ENCODE assay signal across 11 mouse cellular contexts in the genomic region with DNA sequence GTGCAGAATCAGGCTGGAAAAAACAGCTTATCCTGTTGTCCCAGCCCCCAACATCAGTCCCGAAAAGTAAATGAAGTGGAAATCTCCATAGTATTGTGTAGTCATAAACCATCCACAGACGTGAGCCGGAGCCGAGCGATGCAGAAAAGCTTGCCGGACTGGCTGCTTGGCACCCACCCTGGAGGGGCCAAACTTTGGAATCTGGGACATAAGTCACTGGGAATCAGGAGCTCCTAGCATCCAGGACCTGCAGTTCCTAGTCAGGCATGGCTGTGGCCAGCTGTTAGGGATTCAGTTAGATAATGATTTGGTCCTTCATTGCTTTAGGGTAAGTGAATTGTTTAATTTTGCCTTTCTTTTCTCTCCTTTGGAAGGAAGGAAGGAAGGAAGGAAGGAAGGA.
A peak's percentile ranks its signal among the peaks of the same experiment; 100 is the strongest.
DNase-seq lines count a peak whose midpoint lies in the region; ATAC-seq and TF ChIP-seq lines count a peak whose summit lies in the region.
"Had no signal": no experiment of that assay in that cellular context is flagged by ENCODE, and none has a peak within 500 bp of the region (broad histone marks: within the 10 kb centered on the region; RNA-seq: fewer than 3 reads in every experiment).

No protein-coding gene starts in this region.

- H3K4me3 ChIP-seq in heart, embryonic 16.5 days (ENCODE audit: low read length), result no peak overlapping the region
- H3K4me3 ChIP-seq in forebrain, embryonic 16.5 days (replicated peaks; ENCODE audit: low read length), result no peak overlapping the region
- H3K4me3 ChIP-seq in heart, adult 2 months, result no peak overlapping the region
- H3K4me3 ChIP-seq: layer of hippocampus, adult 2 months had no signal

- no peak for TF ChIP-seq POLR2A in heart, adult 2 months (IDR thresholded peaks at IDR 0.05; ENCODE audit: insufficient read depth, low read depth, low read length)

- 78% methylated on average over 6 of the region's 6 CpGs for WGBS in heart, embryonic 16.5 days
- WGBS in forebrain, embryonic 16.5 days, result 54% methylated on average over 6 of the region's 6 CpGs
- WGBS in heart, adult 2 months, result 82% methylated on average over 6 of the region's 6 CpGs

- TF ChIP-seq EP300 in heart, adult 2 months (IDR thresholded peaks at IDR 0.05; ENCODE audit: insufficient read depth, low read depth, low read length), result no peak

- H3K9me3 ChIP-seq in heart, embryonic 16.5 days (replicated peaks; ENCODE audit: control insufficient read depth, low read length), result no peaks in the 10 kb centered on the region
- H3K9me3 ChIP-seq in forebrain, embryonic 16.5 days (ENCODE audit: control insufficient read depth, low read length), result no peaks in the 10 kb centered on the region

- H3K4me1 ChIP-seq in heart, embryonic 16.5 days (ENCODE audit: control insufficient read depth, insufficient read depth, low read length), result peaks cover 12% of the 10 kb centered on the region; the same call in 1 of the 2 replicates
- peaks cover 19% of the 10 kb centered on the region for H3K4me1 ChIP-seq in forebrain, embryonic 16.5 days (replicated peaks; ENCODE audit: control insufficient read depth, insufficient read depth, low read length)
- peaks cover 12% of the 10 kb centered on the region for H3K4me1 ChIP-seq in heart, adult 2 months (ENCODE audit: control insufficient read depth, insufficient read depth, low read length)

- TF ChIP-seq CTCF in heart, adult 2 months (IDR thresholded peaks at IDR 0.05), result no peak

- no peaks in the 10 kb centered on the region for H3K36me3 ChIP-seq in heart, embryonic 16.5 days (ENCODE audit: control insufficient read depth, insufficient read depth)
- H3K36me3 ChIP-seq in forebrain, embryonic 16.5 days (ENCODE audit: control insufficient read depth, insufficient read depth), result no peaks in the 10 kb centered on the region
- no peaks in the 10 kb centered on the region for H3K36me3 ChIP-seq in heart, adult 2 months (ENCODE audit: control insufficient read depth, insufficient read depth, low read length)

- no peak for ATAC-seq in heart, embryonic 16.5 days (replicated peaks; ENCODE audit: extremely low read depth, insufficient read depth, low FRiP score)
- ATAC-seq in forebrain, embryonic 16.5 days, result no peak
- ATAC-seq: CD4-positive, CD25-positive, alpha-beta regulatory T cell, adult 4 months had no signal

- H3K27me3 ChIP-seq in heart, embryonic 16.5 days (ENCODE audit: control insufficient read depth, insufficient read depth, low read length), result peaks cover 17% of the 10 kb centered on the region
- peaks cover 30% of the 10 kb centered on the region for H3K27me3 ChIP-seq in forebrain, embryonic 16.5 days (replicated peaks; ENCODE audit: control insufficient read depth, insufficient read depth, low read length)
- peaks cover 2% of the 10 kb centered on the region; the same call in 1 of the 2 replicates for H3K27me3 ChIP-seq in heart, adult 2 months (ENCODE audit: control insufficient read depth, insufficient read depth, low read length)

- 0 out of 2 replicates have a peak overlapping the region, but pooled peaks have one; percentile 2 for H3K4me2 ChIP-seq in heart, embryonic 16.5 days (ENCODE audit: low read depth, low read length)
- H3K4me2 ChIP-seq in forebrain, embryonic 16.5 days (ENCODE audit: low read length), result no peak overlapping the region

- no peaks in the 10 kb centered on the region for H3K79me2 ChIP-seq in heart, adult 2 months (replicated peaks; ENCODE audit: control insufficient read depth, insufficient read depth, low read length)

- intact Hi-C loops in heart, adult 2 months (cut with DNase I), result loop anchor here (2.0 kb wide), 1 partner anchor 26 kb away; no protein-coding TSS in a partner anchor

- H3K27ac ChIP-seq in heart, embryonic 16.5 days (ENCODE audit: low read length), result no peak overlapping the region
- no peak overlapping the region for H3K27ac ChIP-seq in forebrain, embryonic 16.5 days (ENCODE audit: low read length)
- H3K27ac ChIP-seq in heart, adult 2 months, result no peak overlapping the region
- H3K27ac ChIP-seq: layer of hippocampus, adult 2 months had no signal

- DNase-seq in heart, adult 9 months (ENCODE audit: low spot score in 2 of 2), result no peak
- peak; percentile 37 for DNase-seq in urinary bladder, postnatal 14 days (ENCODE audit: low spot score)
- DNase-seq in urinary bladder, adult 2 months (ENCODE audit: low spot score), result no peak
- DNase-seq in kidney, postnatal 36 days, result peak; percentile 75 to 78
- DNase-seq in heart, adult 2 months, result no peak
- DNase-seq in layer of hippocampus, postnatal 36 days, result no peak
- DNase-seq: lung, postnatal 14 days had no signal

- H3K9ac ChIP-seq in heart, embryonic 16.5 days (ENCODE audit: low read length), result no peak overlapping the region
- H3K9ac ChIP-seq in forebrain, embryonic 16.5 days (replicated peaks; ENCODE audit: low read depth, low read length), result no peak overlapping the region
- no peak overlapping the region for H3K9ac ChIP-seq in heart, adult 2 months (ENCODE audit: low read depth, low read length)

Comparison
In these comparisons a context has a peak if more than half of its experiments do, and no peak if none do; other contexts are left out.
1. DNase-seq: peak in urinary bladder, postnatal 14 days (single experiment) and kidney, postnatal 36 days (2 of 2); none in heart, adult 9 months (0 of 2), urinary bladder, adult 2 months (single experiment), heart, adult 2 months (0 of 2) and layer of hippocampus, postnatal 36 days (0 of 2).